Mouse (Mus musculus): Measurements from ENCODE around the gene Tbc1d2b.

DNA sequence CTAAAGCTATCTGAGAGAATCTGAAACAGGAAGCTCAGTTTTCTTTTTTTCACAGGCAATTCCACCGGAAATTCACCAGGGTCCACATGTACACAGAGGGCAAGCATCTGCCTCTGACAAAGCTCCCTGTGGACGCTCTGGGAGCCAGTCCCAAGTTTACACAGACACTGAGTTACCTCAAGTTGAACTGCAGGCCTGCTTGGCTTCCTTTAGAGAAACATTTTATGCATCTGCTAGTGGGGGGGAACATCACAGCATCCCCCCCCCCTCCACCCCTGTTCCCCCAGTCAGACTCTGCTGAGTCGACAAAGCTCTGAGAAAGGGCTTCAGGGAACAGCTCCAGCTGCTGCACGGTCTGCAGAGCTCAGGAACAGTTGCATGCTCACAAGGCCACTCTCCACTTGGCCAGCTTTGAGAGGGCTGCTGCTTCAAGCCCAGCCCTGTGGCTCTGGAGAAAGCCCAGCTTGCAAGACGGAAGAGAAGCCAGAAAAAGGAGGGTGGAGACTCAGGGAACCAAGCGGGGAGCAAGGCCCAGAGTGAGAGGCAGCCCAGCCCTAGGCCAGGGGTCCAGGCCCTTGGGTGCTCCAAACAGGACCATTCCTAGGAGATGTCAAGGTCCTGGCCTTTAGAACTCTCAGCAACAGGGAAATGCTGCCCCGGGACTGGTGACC, 1.5 kb downstream of the Tbc1d2b start:
- TF ChIP-seq CTCF (IDR thresholded peaks at IDR 0.05; ENCODE audit: control insufficient read depth, insufficient read depth, insufficient read length), result no peak
- no peak for TF ChIP-seq USF1 (IDR thresholded peaks at IDR 0.05; ENCODE audit: low read depth)
- no peak for TF ChIP-seq CEBPB (IDR thresholded peaks at IDR 0.05; ENCODE audit: low read depth)
- TF ChIP-seq MAX (IDR thresholded peaks at IDR 0.05), result no peak
- TF ChIP-seq MYOG (IDR thresholded peaks at IDR 0.05; ENCODE audit: control insufficient read depth, extremely low read depth, insufficient read length), result no peak
- TF ChIP-seq MYOD1 (IDR thresholded peaks at IDR 0.05; ENCODE audit: control insufficient read depth, insufficient read length, low read depth), result no peak
- TF ChIP-seq FOSL1 (IDR thresholded peaks at IDR 0.05; ENCODE audit: insufficient read depth, low read length, poor library complexity, severe bottlenecking), result no peak
